Mouse (Mus musculus) cerebral cortex, adult 2 months (tissue): ENCODE data around the gene Vmp1.

Experiments
- WGBS: fragments of 180-500 bp; shearing (Covaris S2); methylation state at CpG from one replicate; pipeline ENCODE4 v1.1.7; 2018; 5-methylcytosine and 5-hydroxymethylcytosine counted together

The Vmp1 gene

GRCm38 (mm10) chr11:86668169-86668568, 15.5 kb downstream of the Vmp1 start:
- WGBS, result 90% methylated on average over 3 of the region's 3 CpGs

- 90% methylated on average over 2 of the region's 2 CpGs for WGBS
Observed at GRCm38 (mm10) chr11:86667553-86667952, 16.1 kb downstream of the Vmp1 start.

- WGBS, result 47% methylated on average over 3 of the region's 3 CpGs
Observed at GRCm38 (mm10) chr11:86664406-86664805, 19.2 kb downstream of the Vmp1 start.

- WGBS, result 75% methylated on average over 8 of the region's 8 CpGs
Observed at GRCm38 (mm10) chr11:86662986-86663895, 20.4 kb downstream of the Vmp1 start.

GRCm38 (mm10) chr11:86656849-86657567, 26.6 kb downstream of the Vmp1 start:
- 73% methylated on average over 4 of the region's 4 CpGs for WGBS

- WGBS, result 25% methylated on average over 1 of the region's 1 CpGs
Observed at GRCm38 (mm10) chr11:86655671-86656070, 28.0 kb downstream of the Vmp1 start.

- WGBS, result 66% methylated on average over 4 of the region's 4 CpGs
Observed at GRCm38 (mm10) chr11:86654096-86654495, 29.5 kb downstream of the Vmp1 start.

GRCm38 (mm10) chr11:86653446-86653845, 30.2 kb downstream of the Vmp1 start:
- WGBS, result 18% methylated on average over 3 of the region's 3 CpGs

GRCm38 (mm10) chr11:86652578-86652979, 31.1 kb downstream of the Vmp1 start:
- 71% methylated on average over 4 of the region's 4 CpGs for WGBS

- 80% methylated on average over 6 of the region's 6 CpGs for WGBS
Observed at GRCm38 (mm10) chr11:86650676-86651075, 33.0 kb downstream of the Vmp1 start.

GRCm38 (mm10) chr11:86649542-86649941, 34.1 kb downstream of the Vmp1 start:
- 64% methylated on average over 1 of the region's 1 CpGs for WGBS

- WGBS, result 74% methylated on average over 15 of the region's 15 CpGs
Observed at GRCm38 (mm10) chr11:86647706-86648447, 35.8 kb downstream of the Vmp1 start.

GRCm38 (mm10) chr11:86646885-86647459, 36.7 kb downstream of the Vmp1 start:
- 81% methylated on average over 3 of the region's 3 CpGs for WGBS

GRCm38 (mm10) chr11:86646136-86646834, 37.4 kb downstream of the Vmp1 start:
- 36% methylated on average over 7 of the region's 7 CpGs for WGBS

GRCm38 (mm10) chr11:86644553-86644952, 39.1 kb downstream of the Vmp1 start:
- WGBS, result 92% methylated on average over 4 of the region's 4 CpGs

GRCm38 (mm10) chr11:86641714-86642113, 41.9 kb downstream of the Vmp1 start:
- WGBS, result 59% methylated on average over 4 of the region's 4 CpGs

- WGBS, result 86% methylated on average over 2 of the region's 2 CpGs
Observed at GRCm38 (mm10) chr11:86637697-86638096, 45.9 kb downstream of the Vmp1 start.

GRCm38 (mm10) chr11:86634396-86634795, 49.2 kb downstream of the Vmp1 start:
- WGBS, result 90% methylated on average over 6 of the region's 6 CpGs

GRCm38 (mm10) chr11:86629941-86630340, 53.7 kb downstream of the Vmp1 start:
- WGBS, result 78% methylated on average over 7 of the region's 7 CpGs

GRCm38 (mm10) chr11:86629445-86629844, 54.2 kb downstream of the Vmp1 start:
- WGBS, result 74% methylated on average over 3 of the region's 3 CpGs

GRCm38 (mm10) chr11:86628448-86628847, 55.2 kb downstream of the Vmp1 start:
- 68% methylated on average over 2 of the region's 2 CpGs for WGBS
